Mouse (Mus musculus) ES-Bruce4 (cell line): ENCODE results near the gene Agmat. TPM values are rescaled to one million over a fixed set of nuclear protein-coding genes. Genes with fewer than 3 reads are reported as not detected.

Experiments used
- H3K27ac ChIP-seq: 2 replicates; pipeline ENCODE4 v1.5.1; 2012; ENCODE audit warnings: low read length, inconsistent platforms; ENCODE audit not compliant: insufficient read depth
- H3K27me3 ChIP-seq: 2 replicates; pipeline ENCODE4 v1.6.1; 2012; ENCODE audit warnings: mild to moderate bottlenecking, low read length, inconsistent platforms; ENCODE audit not compliant: control insufficient read depth, poor library complexity, insufficient read depth, severe bottlenecking
- H3K36me3 ChIP-seq: 2 replicates; pipeline ENCODE4 v1.6.1; 2012; ENCODE audit warnings: inconsistent platforms, mild to moderate bottlenecking, low read length, moderate library complexity; ENCODE audit not compliant: control insufficient read depth, poor library complexity, insufficient read depth, severe bottlenecking
- H3K4me1 ChIP-seq: one replicate; pipeline ENCODE4 v1.8.1; 2011; ENCODE audit warnings: low read length; ENCODE audit not compliant: control insufficient read depth, insufficient read depth
- H3K4me3 ChIP-seq: 2 replicates; pipeline ENCODE4 v1.5.1; 2011; ENCODE audit warnings: low read depth, mild to moderate bottlenecking, low read length
- H3K9ac ChIP-seq: 2 replicates; pipeline ENCODE4 v1.6.1; 2012; ENCODE audit warnings: low read depth, mild to moderate bottlenecking, inconsistent platforms; ENCODE audit not compliant: poor library complexity, severe bottlenecking
- H3K9me3 ChIP-seq: replicated peaks from 2 replicates; pipeline ENCODE4 v1.6.1; 2012; ENCODE audit warnings: mild to moderate bottlenecking, low read length, inconsistent platforms; ENCODE audit not compliant: control insufficient read depth, poor library complexity, insufficient read depth, severe bottlenecking
- CTCF ChIP-seq: IDR thresholded peaks from one replicate; pipeline ENCODE4 v1.8.1; 2011; ENCODE audit warnings: low read depth, low read length
- EP300 ChIP-seq: IDR thresholded peaks from 2 replicates; pipeline ENCODE4 v1.6.1; 2011; ENCODE audit warnings: low read depth, low read length; ENCODE audit not compliant: insufficient read depth
- POLR2A ChIP-seq: IDR thresholded peaks from one replicate; pipeline ENCODE4 v1.8.1; 2011; ENCODE audit warnings: low read length; ENCODE audit not compliant: insufficient read depth
- polyA plus RNA-seq: library from polyadenylated mRNA; stranded (reverse); fragments of >200 nt; gene quantifications from 2 replicates; pipeline ENCODE4 v1.2.4, GENCODE M21; 2011; ENCODE audit warnings: low read depth; ENCODE audit not compliant: missing spikeins, insufficient read depth, insufficient read length

Gene Agmat
- polyA plus RNA-seq, 1 experiment: not detected

DNA sequence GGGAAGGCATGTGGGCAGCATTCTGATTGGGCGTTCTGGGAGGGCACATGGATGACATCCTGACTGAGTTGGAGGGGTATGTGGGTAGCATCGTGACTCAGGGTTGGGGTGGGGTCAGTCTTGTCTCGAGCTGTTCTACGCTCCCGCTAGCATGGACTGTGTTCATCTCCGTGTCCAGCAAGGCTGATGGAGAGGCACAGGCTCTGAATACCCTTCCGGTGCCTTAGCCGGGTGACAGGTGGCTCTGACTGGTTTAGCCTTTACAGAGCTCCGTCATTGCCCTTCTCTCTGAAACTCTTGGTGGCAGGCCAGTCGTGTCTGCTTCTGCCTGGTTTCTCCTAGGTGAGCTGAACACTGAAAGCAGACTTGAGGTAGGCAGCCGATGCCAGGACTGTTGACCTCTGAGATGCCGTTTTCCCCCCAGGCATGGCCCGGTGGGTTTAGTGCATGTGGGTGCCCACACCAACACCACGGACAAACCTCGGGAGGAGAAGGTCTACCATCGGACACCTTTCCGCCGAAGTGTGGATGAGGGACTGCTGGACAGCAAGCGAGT is 9.0 kb downstream of the Agmat start:
- TF ChIP-seq CTCF (no peak), EP300 (no peak), POLR2A (no peak)
- Histone ChIP-seq H3K4me3 (no peak overlapping the region), H3K9me3 (no peaks in the 10 kb centered on the region), H3K9ac (no peak overlapping the region), H3K27me3 (no peaks in the 10 kb centered on the region), H3K4me1 (no peaks in the 10 kb centered on the region), H3K27ac (no peak overlapping the region), H3K36me3 (no peaks in the 10 kb centered on the region)

DNA sequence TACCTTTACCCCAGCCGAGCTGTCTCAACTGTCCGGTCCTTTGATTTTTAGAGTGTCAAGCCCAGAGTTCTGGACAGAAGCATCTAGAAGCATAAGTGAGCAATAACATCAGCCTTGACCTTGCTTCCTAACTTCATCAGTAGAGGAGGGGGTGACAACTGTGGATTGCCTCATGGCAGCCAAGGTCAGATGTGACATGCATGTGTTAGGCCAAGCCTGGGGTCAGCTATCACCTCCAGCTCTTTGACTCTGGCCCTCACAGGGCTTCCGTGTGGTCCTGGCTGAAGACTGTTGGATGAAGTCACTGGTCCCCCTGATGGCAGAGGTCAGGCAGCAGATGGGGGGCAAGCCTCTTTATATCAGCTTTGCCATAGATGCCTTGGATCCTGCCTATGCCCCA is 10.7 kb downstream of the Agmat start:
- Histone ChIP-seq H3K4me1 (no peaks in the 10 kb centered on the region), H3K9ac (no peak overlapping the region), H3K9me3 (no peaks in the 10 kb centered on the region), H3K27ac (no peak overlapping the region), H3K4me3 (no peak overlapping the region), H3K36me3 (no peaks in the 10 kb centered on the region), H3K27me3 (no peaks in the 10 kb centered on the region)
- TF ChIP-seq POLR2A: no peak

DNA sequence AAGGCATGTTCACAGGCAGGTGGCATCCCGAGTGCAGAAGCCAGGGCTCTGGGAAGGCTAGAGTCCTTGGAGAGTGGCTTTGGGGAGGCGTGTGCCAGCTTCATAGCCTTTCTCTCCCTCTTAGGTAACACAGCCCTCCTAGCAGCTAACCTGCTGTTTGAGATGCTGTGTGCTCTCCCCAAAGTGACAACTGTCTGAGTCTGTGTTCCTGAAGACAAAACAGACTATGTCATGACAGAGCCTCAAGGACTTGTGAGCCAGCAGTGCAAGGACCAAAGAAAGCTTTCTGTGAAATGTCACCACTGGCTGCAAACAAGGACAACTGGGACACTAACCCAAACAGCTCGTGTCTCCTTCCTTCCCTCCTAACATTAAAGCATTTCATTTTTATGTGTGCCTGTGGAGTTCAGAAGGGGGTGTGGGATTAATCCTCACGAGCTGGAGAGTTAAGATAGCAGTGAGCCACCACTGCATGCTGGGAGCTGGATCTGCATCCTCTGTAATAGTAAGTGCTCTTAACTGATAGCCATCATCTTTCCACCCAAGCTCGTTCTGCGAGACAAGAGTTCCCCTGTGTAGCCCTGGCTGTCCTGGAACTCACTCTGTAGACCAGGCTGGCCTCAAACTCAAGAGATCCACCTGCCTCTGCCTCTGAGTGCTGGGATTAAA is 12.5 kb downstream of the Agmat start:
- TF ChIP-seq CTCF (no peak), EP300 (no peak), POLR2A (no peak)
- no peak overlapping the region for H3K27ac ChIP-seq
- no peaks in the 10 kb centered on the region for H3K36me3 ChIP-seq
- H3K9me3 ChIP-seq: no peaks in the 10 kb centered on the region
- H3K9ac ChIP-seq: no peak overlapping the region
- no peaks in the 10 kb centered on the region for H3K27me3 ChIP-seq
- H3K4me1 ChIP-seq: no peaks in the 10 kb centered on the region
- H3K4me3 ChIP-seq: no peak overlapping the region

DNA sequence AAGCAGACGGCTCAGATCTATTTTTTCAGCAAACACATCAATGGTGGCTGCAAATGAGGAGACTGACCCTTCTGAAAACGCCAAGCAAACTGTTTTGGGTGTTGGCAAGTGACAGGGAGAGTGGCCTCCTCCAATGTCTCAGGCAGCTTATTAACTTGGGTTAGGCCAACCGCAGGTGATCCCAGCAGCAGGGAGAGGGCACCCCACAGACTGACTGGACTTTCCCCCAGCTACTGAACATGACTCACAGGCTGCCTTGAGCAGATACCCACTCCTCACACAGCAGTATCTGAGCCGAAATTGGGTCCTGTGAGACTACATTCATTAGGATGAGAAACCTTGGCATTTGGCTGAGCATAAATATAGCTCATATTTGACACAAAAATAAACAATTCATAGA is 14.5 kb downstream of the Agmat start:
- Histone ChIP-seq H3K9ac (no peak overlapping the region), H3K36me3 (no peaks in the 10 kb centered on the region), H3K4me1 (no peaks in the 10 kb centered on the region), H3K27me3 (no peaks in the 10 kb centered on the region), H3K27ac (no peak overlapping the region), H3K9me3 (no peaks in the 10 kb centered on the region), H3K4me3 (no peak overlapping the region)
- TF ChIP-seq EP300 (no peak), CTCF (no peak), POLR2A (no peak)

DNA sequence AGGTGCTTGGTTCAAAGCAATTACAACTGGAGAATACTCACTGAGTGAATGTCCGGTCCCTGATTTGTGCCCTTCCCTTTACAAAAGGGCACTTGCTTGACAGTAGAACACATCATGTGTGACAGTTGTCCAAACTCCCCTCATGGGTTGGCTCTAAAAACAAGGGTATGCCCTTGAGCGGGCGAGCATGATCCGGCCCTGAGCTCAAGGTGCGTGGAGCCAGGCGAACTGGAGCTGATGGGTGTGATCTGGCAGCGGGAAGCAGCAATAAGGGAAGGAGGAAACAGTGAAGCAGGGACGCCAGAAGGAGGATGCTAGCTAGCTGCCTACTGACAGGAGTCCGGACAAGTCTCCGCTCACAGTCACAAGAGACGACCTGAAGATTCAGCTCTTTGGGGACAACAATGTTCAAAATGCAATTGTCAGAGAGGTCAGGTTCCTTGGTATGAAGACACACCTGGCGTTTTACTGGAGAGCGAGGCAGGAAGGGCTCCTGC is 15.7 kb downstream of the Agmat start:
- no peaks in the 10 kb centered on the region for H3K4me1 ChIP-seq
- no peak overlapping the region for H3K27ac ChIP-seq
- H3K27me3 ChIP-seq: no peaks in the 10 kb centered on the region
- no peaks in the 10 kb centered on the region for H3K9me3 ChIP-seq
- no peak for TF ChIP-seq CTCF
- TF ChIP-seq POLR2A: no peak
- no peak for TF ChIP-seq EP300
- H3K9ac ChIP-seq: no peak overlapping the region
- no peaks in the 10 kb centered on the region for H3K36me3 ChIP-seq
- no peak overlapping the region for H3K4me3 ChIP-seq

DNA sequence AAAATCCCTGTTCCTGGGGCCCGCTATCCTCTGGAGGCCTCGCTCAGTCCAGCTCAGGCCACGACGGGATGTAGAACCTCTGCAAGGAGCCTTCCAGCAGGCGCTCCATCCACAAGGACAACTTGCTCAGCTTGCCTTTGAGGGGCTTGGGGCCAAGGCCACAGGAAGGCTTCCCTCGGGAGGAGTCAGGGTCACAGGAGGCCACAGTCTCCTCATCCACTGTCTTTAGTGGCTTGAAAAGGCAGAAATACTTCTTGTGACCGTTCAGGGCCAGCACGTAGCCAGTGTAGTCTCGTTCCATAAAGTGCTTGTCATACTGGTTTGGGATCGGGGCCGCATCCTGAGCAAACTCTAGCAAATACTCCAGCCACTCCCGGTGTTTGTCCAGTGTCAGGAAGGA is 17.0 kb downstream of the Agmat start:
- H3K4me1 ChIP-seq: no peaks in the 10 kb centered on the region
- TF ChIP-seq POLR2A (no peak), CTCF (no peak), EP300 (no peak)
- H3K27me3 ChIP-seq: no peaks in the 10 kb centered on the region
- no peak overlapping the region for H3K4me3 ChIP-seq
- no peak overlapping the region for H3K9ac ChIP-seq
- no peaks in the 10 kb centered on the region for H3K36me3 ChIP-seq
- no peak overlapping the region for H3K27ac ChIP-seq
- H3K9me3 ChIP-seq: no peaks in the 10 kb centered on the region
